Mouse (Mus musculus): ENCODE data around the gene Fgf6. TPM values are rescaled to one million over a fixed set of nuclear protein-coding genes. Genes with fewer than 3 reads are reported as not detected.

Gene Fgf6
- polyA plus RNA-seq (2017; shearing (Covaris generic)): under 1 TPM in 1 of 2 experiments, not detected in 1; 0.05 TPM

GRCm38 (mm10) chr6:127014906-127015770, at the start of gene Fgf6:
Gene Fgf6, plus strand, starts transcription at chr6:127015586.

DNA sequence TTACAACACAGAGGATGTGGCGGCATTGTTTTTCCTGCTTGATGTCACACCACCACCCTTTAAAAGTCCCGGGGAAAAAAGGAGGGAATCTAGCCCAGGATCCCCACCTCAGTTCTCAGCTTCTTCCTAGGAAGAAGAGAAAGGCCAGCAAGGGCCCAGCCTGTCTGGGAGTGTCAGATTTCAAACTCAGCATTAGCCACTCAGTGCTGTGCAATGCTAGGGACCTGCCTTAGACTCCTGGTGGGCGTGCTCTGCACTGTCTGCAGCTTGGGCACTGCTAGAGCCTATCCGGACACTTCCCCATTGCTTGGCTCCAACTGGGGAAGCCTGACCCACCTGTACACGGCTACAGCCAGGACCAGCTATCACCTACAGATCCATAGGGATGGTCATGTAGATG, 57.4 kb downstream of the Fgf6 start, which contains the start of gene Fgf23:
Fgf23 (plus strand) TSS at position 86 of the 400 bp plus-strand sequence.

Other genes starting within 250 kb of the Fgf6 start
- 100 to 1,000 TPM; 154 to 162 TPM for gene Ndufa9, start 166.4 kb upstream of the Fgf6 start, polyA plus RNA-seq (2017; shearing (Covaris generic))
- gene Akap3, start 162.5 kb upstream of the Fgf6 start, polyA plus RNA-seq (2017; shearing (Covaris generic)): under 1 TPM in 1 of 2 experiments, not detected in 1; 0.16 TPM
- under 1 TPM; 0.38 to 0.56 TPM for gene Dyrk4, start 93.7 kb upstream of the Fgf6 start, polyA plus RNA-seq (2017; shearing (Covaris generic))
- 10 to 100 TPM in 1 of 2 experiments, 1 to 10 TPM in 1; 8.4 to 11.0 TPM for gene Rad51ap1, start 76.0 kb upstream of the Fgf6 start, polyA plus RNA-seq (2017; shearing (Covaris generic))
- 1 to 10 TPM; 7.6 to 9.1 TPM for gene D6Wsu163e, start 75.6 kb upstream of the Fgf6 start, polyA plus RNA-seq (2017; shearing (Covaris generic))
- under 1 TPM in 1 of 2 experiments, not detected in 1; 0.61 TPM for gene Fgf23, start 57.3 kb downstream of the Fgf6 start, polyA plus RNA-seq (2017; shearing (Covaris generic))
- 1 to 10 TPM; 5.3 to 8.8 TPM for gene Tigar, start 94.0 kb downstream of the Fgf6 start, polyA plus RNA-seq (2017; shearing (Covaris generic))
- 1,000 to 10,000 TPM; 1,322 to 1,335 TPM for gene Ccnd2, start 136.6 kb downstream of the Fgf6 start, polyA plus RNA-seq (2017; shearing (Covaris generic))

All from activated CD4-positive, CD25-positive, alpha-beta regulatory T cell (primary cell).